Mouse (Mus musculus) lung, embryonic 15.5 days (tissue): ENCODE results near the gene Gdf3. TPM values are rescaled to one million over a fixed set of nuclear protein-coding genes. Genes with fewer than 3 reads are reported as not detected.
"Not testable (repeated sequence)": the region's sequence is repeated elsewhere in the genome, so short reads cannot be mapped to it uniquely, and the experiment has no call there.

Experiments used
- ATAC-seq: fragments of 200-750 bp; cut with Nextera tagmentation; 2 replicates; pipeline ENCODE4 v1.8.0; 2017; ENCODE audit warnings: moderate number of reproducible peaks, borderline replicate concordance; ENCODE audit not compliant: low FRiP score, low TSS enrichment; ENCODE audit errors: extremely low read depth
- H3K27ac ChIP-seq: fragments of 300-500 bp; sonication (generic); 2 replicates; pipeline ENCODE4 v1.5.1; 2015; ENCODE audit warnings: moderate library complexity, mild to moderate bottlenecking, inconsistent platforms
- H3K27me3 ChIP-seq: fragments of 300-500 bp; sonication (generic); 2 replicates; pipeline ENCODE4 v1.6.1; 2015; ENCODE audit warnings: inconsistent platforms
- H3K36me3 ChIP-seq: fragments of 300-500 bp; sonication (generic); 2 replicates; pipeline ENCODE4 v1.6.1; 2015; ENCODE audit warnings: inconsistent platforms
- H3K4me1 ChIP-seq: fragments of 300-500 bp; sonication (generic); 2 replicates; pipeline ENCODE4 v1.6.1; 2015; ENCODE audit warnings: inconsistent platforms
- H3K4me2 ChIP-seq: fragments of 300-500 bp; sonication (generic); 2 replicates; pipeline ENCODE4 v1.6.1; 2015; ENCODE audit warnings: inconsistent platforms, mild to moderate bottlenecking, moderate library complexity
- H3K4me3 ChIP-seq: fragments of 300-500 bp; sonication (generic); 2 replicates; pipeline ENCODE4 v1.5.1; 2015; ENCODE audit warnings: mild to moderate bottlenecking, inconsistent platforms
- H3K9ac ChIP-seq: fragments of 300-500 bp; sonication (generic); 2 replicates; pipeline ENCODE4 v1.6.1; 2015; ENCODE audit warnings: inconsistent platforms
- H3K9me3 ChIP-seq: fragments of 300-500 bp; sonication (generic); 2 replicates; pipeline ENCODE4 v1.6.1; 2016; ENCODE audit warnings: inconsistent platforms
- WGBS: fragments of 180-500 bp; shearing (Covaris S2); methylation state at CpG from one replicate; pipeline ENCODE4 v1.1.7; 2015; 5-methylcytosine and 5-hydroxymethylcytosine counted together
- polyA plus RNA-seq: library from polyadenylated mRNA; unstranded; fragments of >200 nt; fragmentation: Nextera tagmentation; extraction: Ambion mirVana; gene quantifications from 2 replicates; pipeline ENCODE4 v1.2.1, GENCODE M21; 2015

Gdf3 gene
- polyA plus RNA-seq, result not detected in 2 replicates

GRCm38 (mm10) chr6:122609771-122610170 lies at the start of gene Gdf3:
Gene Gdf3, minus strand, starts transcription at chr6:122610087.
- Histone ChIP-seq H3K27me3 (no peaks in the 10 kb centered on the region), H3K36me3 (no peaks in the 10 kb centered on the region), H3K4me1 (no peaks in the 10 kb centered on the region), H3K9ac (no peak within 1 kb of the TSS), H3K4me2 (no peak within 1 kb of the TSS), H3K4me3 (no peak within 1 kb of the TSS), H3K9me3 (no peaks in the 10 kb centered on the region), H3K27ac (no peak within 1 kb of the TSS)
- WGBS, result 24% methylated on average over 14 of the region's 14 CpGs
- ATAC-seq, result no peak

GRCm38 (mm10) chr6:122659567-122659966 lies 49.7 kb upstream of the Gdf3 start:
- no peaks in the 10 kb centered on the region for H3K36me3 ChIP-seq
- H3K4me2 ChIP-seq, result no peak overlapping the region
- H3K27ac ChIP-seq, result no peak overlapping the region
- no peaks in the 10 kb centered on the region for H3K4me1 ChIP-seq
- no peak for ATAC-seq
- no peak overlapping the region for H3K4me3 ChIP-seq
- H3K27me3 ChIP-seq, result peaks cover 24% of the 10 kb centered on the region; the same call in 1 of the 2 replicates
- no peaks in the 10 kb centered on the region for H3K9me3 ChIP-seq
- H3K9ac ChIP-seq, result no peak overlapping the region
- WGBS, result 11% methylated on average over 7 of the region's 7 CpGs

- Histone ChIP-seq H3K27ac (no peak overlapping the region), H3K9ac (no peak overlapping the region), H3K4me1 (no peaks in the 10 kb centered on the region), H3K36me3 (no peaks in the 10 kb centered on the region), H3K9me3 (no peaks in the 10 kb centered on the region), H3K27me3 (0 out of 2 replicates have a peak, but pooled peaks cover 9% of the 10 kb centered on the region), H3K4me2 (no peak overlapping the region), H3K4me3 (no peak overlapping the region)
- WGBS, result 77% methylated on average over 5 of the region's 5 CpGs
- ATAC-seq, result no peak
Observed at GRCm38 (mm10) chr6:122657630-122658029, 47.7 kb upstream of the Gdf3 start.

- Histone ChIP-seq H3K27me3 (no peaks in the 10 kb centered on the region), H3K27ac (no peak overlapping the region), H3K9ac (no peak overlapping the region), H3K4me2 (no peak overlapping the region), H3K4me3 (no peak overlapping the region), H3K4me1 (no peaks in the 10 kb centered on the region), H3K9me3 (no peaks in the 10 kb centered on the region), H3K36me3 (no peaks in the 10 kb centered on the region)
- 70% methylated on average over 6 of the region's 6 CpGs for WGBS
- no peak for ATAC-seq
Observed at GRCm38 (mm10) chr6:122654301-122654700, 44.4 kb upstream of the Gdf3 start.

GRCm38 (mm10) chr6:122650398-122650980 lies 40.6 kb upstream of the Gdf3 start:
- 48% methylated on average over 5 of the region's 5 CpGs for WGBS
- Histone ChIP-seq H3K9ac (no peak overlapping the region), H3K4me2 (no peak overlapping the region), H3K4me3 (no peak overlapping the region), H3K4me1 (no peaks in the 10 kb centered on the region), H3K27ac (no peak overlapping the region), H3K9me3 (no peaks in the 10 kb centered on the region), H3K27me3 (no peaks in the 10 kb centered on the region), H3K36me3 (no peaks in the 10 kb centered on the region)
- ATAC-seq, result no peak

GRCm38 (mm10) chr6:122649903-122650302 lies 40.0 kb upstream of the Gdf3 start:
- Histone ChIP-seq H3K9me3 (no peaks in the 10 kb centered on the region), H3K9ac (no peak overlapping the region), H3K27me3 (no peaks in the 10 kb centered on the region), H3K4me1 (no peaks in the 10 kb centered on the region), H3K27ac (no peak overlapping the region), H3K36me3 (no peaks in the 10 kb centered on the region), H3K4me3 (no peak overlapping the region), H3K4me2 (no peak overlapping the region)
- 74% methylated on average over 3 of the region's 3 CpGs for WGBS
- ATAC-seq, result no peak

GRCm38 (mm10) chr6:122644196-122644595 lies 34.3 kb upstream of the Gdf3 start:
- H3K27ac ChIP-seq, H3K4me1 ChIP-seq, H3K36me3 ChIP-seq, H3K4me3 ChIP-seq, ATAC-seq, H3K4me2 ChIP-seq, H3K9me3 ChIP-seq, H3K9ac ChIP-seq, H3K27me3 ChIP-seq: not testable (repeated sequence)
- WGBS, result 93% methylated on average over 21 of the region's 21 CpGs

GRCm38 (mm10) chr6:122637566-122637965 lies 27.7 kb upstream of the Gdf3 start:
- not testable (repeated sequence) for H3K4me3 ChIP-seq

GRCm38 (mm10) chr6:122636666-122637065 lies 26.8 kb upstream of the Gdf3 start:
- no peak overlapping the region for H3K4me2 ChIP-seq
- no peak overlapping the region for H3K9ac ChIP-seq
- no peak for ATAC-seq
- no peaks in the 10 kb centered on the region for H3K36me3 ChIP-seq
- H3K4me1 ChIP-seq, result no peaks in the 10 kb centered on the region
- no peaks in the 10 kb centered on the region for H3K9me3 ChIP-seq
- WGBS, result 70% methylated on average over 3 of the region's 3 CpGs
- H3K27me3 ChIP-seq, result no peaks in the 10 kb centered on the region
- no peak overlapping the region for H3K27ac ChIP-seq
- no peak overlapping the region for H3K4me3 ChIP-seq

More at GRCm38 (mm10) chr6:122637566-122637965, 27.7 kb upstream of the Gdf3 start:
- H3K9ac ChIP-seq, ATAC-seq, H3K4me1 ChIP-seq, H3K36me3 ChIP-seq, H3K9me3 ChIP-seq, H3K27ac ChIP-seq, H3K4me2 ChIP-seq, H3K27me3 ChIP-seq: not testable (repeated sequence)
- 68% methylated on average over 4 of the region's 4 CpGs for WGBS

GRCm38 (mm10) chr6:122635315-122635714 lies 25.4 kb upstream of the Gdf3 start:
- H3K4me2 ChIP-seq, result no peak overlapping the region
- H3K27me3 ChIP-seq, result no peaks in the 10 kb centered on the region
- WGBS, result 79% methylated on average over 7 of the region's 7 CpGs
- H3K9me3 ChIP-seq, result no peaks in the 10 kb centered on the region
- ATAC-seq, result no peak
- H3K4me3 ChIP-seq, result no peak overlapping the region
- no peaks in the 10 kb centered on the region for H3K36me3 ChIP-seq
- no peak overlapping the region for H3K9ac ChIP-seq
- H3K27ac ChIP-seq, result no peak overlapping the region
- H3K4me1 ChIP-seq, result no peaks in the 10 kb centered on the region

GRCm38 (mm10) chr6:122633411-122633810 lies 23.5 kb upstream of the Gdf3 start:
- Histone ChIP-seq H3K9me3 (no peaks in the 10 kb centered on the region), H3K4me2 (no peak overlapping the region), H3K4me1 (no peaks in the 10 kb centered on the region), H3K36me3 (no peaks in the 10 kb centered on the region), H3K4me3 (no peak overlapping the region), H3K27ac (no peak overlapping the region), H3K27me3 (no peaks in the 10 kb centered on the region; the same call in 1 of the 2 replicates), H3K9ac (no peak overlapping the region)
- WGBS, result 40% methylated on average over 9 of the region's 9 CpGs
- ATAC-seq, result no peak

GRCm38 (mm10) chr6:122627469-122628108 lies 17.7 kb upstream of the Gdf3 start:
- 22% methylated on average over 20 of the region's 20 CpGs for WGBS
- peak overlapping the region; percentile 21 for H3K4me3 ChIP-seq
- peak overlapping the region; percentile 49 for H3K4me2 ChIP-seq
- H3K27ac ChIP-seq, result no peak overlapping the region
- no peaks in the 10 kb centered on the region for H3K36me3 ChIP-seq
- H3K9me3 ChIP-seq, result no peaks in the 10 kb centered on the region
- peaks cover 6% of the 10 kb centered on the region; the same call in 1 of the 2 replicates for H3K27me3 ChIP-seq
- no peaks in the 10 kb centered on the region for H3K4me1 ChIP-seq
- no peak for ATAC-seq
- H3K9ac ChIP-seq, result no peak overlapping the region
